Mouse (Mus musculus) cerebellum, postnatal 36 days (tissue): Measurements from ENCODE around the gene Ccdc158.

Experiments
- DNase-seq, 2 experiments: peaks; one replicate each; pipeline ENCODE4 v3.0.0; 2021 to 2022; ENCODE audit warnings: mixed read lengths in 2 of 2

Gene Ccdc158

GRCm38 (mm10) chr5:92596865-92597264 is 78.2 kb downstream of the Ccdc158 start:
- no peak for DNase-seq

GRCm38 (mm10) chr5:92595026-92595425 is 80.0 kb downstream of the Ccdc158 start:
- DNase-seq, result no peak

- DNase-seq, result no peak
Measured at GRCm38 (mm10) chr5:92585932-92586331, 89.1 kb downstream of the Ccdc158 start.

GRCm38 (mm10) chr5:92579559-92579958 is 95.5 kb downstream of the Ccdc158 start:
- DNase-seq, result no peak

GRCm38 (mm10) chr5:92571232-92571631 is 103.8 kb downstream of the Ccdc158 start:
- DNase-seq, result no peak

- no peak for DNase-seq
Measured at GRCm38 (mm10) chr5:92562002-92562401, 113.1 kb downstream of the Ccdc158 start.

GRCm38 (mm10) chr5:92560201-92560600 is 114.9 kb downstream of the Ccdc158 start:
- DNase-seq, result no peak
